Mouse (Mus musculus) cortical plate, adult 2 months (tissue): ENCODE data around the gene Rxfp1.

Experiments used
- CTCF ChIP-seq: fragments of 200-500 bp; IDR thresholded peaks from 2 replicates; pipeline ENCODE4 v1.5.1; 2011; ENCODE audit warnings: mild to moderate bottlenecking, control low read depth, low read length; ENCODE audit not compliant: insufficient read depth; ENCODE audit errors: extremely low read depth
- POLR2A ChIP-seq: fragments of 200-500 bp; IDR thresholded peaks from 2 replicates; pipeline ENCODE4 v1.6.1; 2011; ENCODE audit warnings: mild to moderate bottlenecking, low read length, control low read depth; ENCODE audit not compliant: insufficient read depth; ENCODE audit errors: extremely low read depth

- TF ChIP-seq POLR2A (no peak), CTCF (no peak)
Observed at GRCm38 (mm10) chr3:79652129-79652528, 85.6 kb downstream of the Rxfp1 start.
